Mouse (Mus musculus) gastrocnemius, adult 18-20 months (tissue): ENCODE measurements at regions not wholly inside any gene's neighbourhood (a gene's known extent, or its start where the extent isn't known, plus 50 kb on each side); places are given as distances from the start of the nearest gene placed in this dataset.

Experiments
- DNase-seq: peaks from one replicate; pipeline ENCODE4 v3.0.0; 2021; ENCODE audit warnings: low spot score

DNA sequence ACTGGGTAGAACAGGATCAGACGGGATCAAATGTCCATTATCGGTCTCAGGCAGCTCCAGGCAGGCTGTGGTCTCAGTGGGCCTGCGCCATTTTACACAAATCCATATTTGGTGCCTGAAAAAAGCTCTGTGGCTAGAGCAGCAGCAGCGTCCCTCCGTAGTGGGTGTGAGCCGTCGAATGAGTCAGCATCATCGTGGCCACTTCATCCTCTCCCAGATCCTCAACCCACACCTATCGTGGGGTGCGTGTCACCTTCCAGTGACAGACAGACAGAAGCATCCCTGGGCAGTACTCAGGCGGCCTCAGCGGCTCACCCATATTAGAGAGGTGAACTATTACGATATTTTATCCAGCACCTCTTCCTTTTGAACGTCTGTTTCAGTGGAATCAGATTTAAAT is 233.0 kb upstream of the A430005L14Rik start:
- no peak for DNase-seq

DNA sequence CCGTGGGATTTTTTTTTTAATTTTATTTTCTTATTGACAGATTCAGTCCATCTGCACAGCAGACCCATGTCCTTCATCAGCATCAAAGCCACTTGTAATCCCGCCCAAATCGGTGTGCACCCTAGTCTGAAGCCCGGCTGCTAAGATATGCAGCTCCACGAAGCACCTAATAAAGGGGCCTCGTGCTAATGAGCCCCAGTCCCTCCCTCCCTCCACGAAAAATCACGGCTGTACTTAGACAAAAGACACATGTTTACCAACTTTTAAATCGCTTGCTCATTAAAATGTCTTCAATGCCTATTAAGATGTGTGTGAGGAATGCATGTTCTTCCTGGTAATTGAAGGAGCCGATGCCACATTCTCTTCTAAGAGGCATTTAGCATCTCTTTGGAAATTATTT is 229.8 kb upstream of the A430005L14Rik start:
- no peak for DNase-seq

DNA sequence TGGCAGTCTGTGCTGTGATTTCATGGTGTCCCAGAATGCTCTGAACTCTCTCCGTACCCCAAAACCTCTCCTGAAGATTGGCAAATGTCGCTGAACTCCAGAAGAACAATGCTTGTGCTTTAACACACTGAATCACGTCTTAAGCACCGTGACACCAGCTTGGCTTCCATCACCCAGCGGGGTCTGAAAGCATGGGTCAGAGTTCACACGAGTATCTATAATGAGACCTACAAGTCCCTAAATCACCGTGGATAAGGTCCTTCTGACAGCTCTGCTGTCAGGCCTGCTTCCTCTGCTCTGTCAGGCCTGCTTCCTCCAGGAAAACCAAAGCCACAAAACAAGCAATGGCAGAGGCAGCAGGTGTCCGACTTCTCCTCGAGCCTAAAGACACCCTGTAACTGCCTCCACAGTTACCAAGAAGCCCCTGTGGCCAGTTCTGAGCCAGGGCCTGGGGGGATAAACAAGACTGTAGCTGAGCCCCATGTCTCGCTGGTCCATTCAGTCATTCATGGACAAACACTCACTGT is 229.1 kb upstream of the A430005L14Rik start:
- DNase-seq: no peak

DNA sequence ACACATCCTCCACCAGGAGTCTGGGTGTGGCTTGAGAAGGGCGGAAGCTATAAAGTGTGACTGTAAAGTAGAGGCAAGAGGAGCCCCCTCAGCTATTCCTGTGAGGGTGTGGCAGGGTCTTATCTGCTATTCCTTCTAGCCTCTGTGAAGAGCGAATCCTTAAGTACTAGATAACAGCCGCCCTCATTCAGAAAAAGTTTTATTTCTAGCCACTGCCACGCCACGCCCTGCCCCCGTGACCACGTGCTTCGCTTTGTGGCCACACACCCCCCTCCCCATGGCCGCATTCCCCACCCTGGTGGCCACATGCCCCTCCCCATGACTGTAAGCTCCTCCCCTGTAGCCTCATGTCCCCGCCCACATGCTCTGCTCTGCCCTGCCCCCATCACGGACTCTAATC is 218.9 kb upstream of the A430005L14Rik start:
- no peak for DNase-seq

DNA sequence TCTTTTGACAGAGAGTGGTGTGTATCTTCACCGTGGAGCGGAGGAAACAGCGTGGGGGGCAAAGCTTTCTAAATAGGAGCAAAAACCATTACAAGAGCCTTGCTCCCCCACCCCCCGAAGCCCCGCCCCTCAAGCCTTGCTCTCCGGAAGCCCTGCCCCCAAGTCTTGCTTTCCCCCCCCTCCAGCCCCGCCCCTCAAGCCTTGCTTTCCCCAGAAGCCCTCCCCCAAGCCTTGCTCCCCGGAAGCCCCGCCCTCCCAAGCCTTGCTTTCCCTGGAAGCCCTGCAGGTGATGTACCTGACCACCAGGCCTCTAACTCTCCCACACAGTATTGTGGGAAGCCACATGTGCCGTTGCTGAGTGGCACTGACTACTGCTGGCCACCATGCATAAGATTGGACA is 214.8 kb upstream of the A430005L14Rik start:
- no peak for DNase-seq

DNA sequence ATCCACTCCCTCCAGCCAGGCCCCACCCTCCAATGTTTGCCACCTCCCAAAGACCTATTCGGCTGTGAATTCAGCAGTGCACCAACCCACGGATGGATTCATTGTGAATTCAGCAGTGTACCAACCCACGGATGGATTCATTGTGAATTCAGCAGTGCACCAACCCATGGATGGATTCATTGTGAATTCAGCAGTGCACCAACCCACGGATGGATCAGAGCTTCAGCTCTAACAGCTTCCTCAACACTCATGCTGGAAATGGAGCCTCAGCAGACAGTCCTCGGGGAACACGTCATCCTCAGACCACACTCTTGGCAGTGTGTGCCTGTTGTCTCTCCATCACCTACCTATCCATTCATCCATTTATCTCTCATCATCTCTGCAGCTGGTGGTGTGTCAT is 204.2 kb upstream of the A430005L14Rik start:
- no peak for DNase-seq

DNA sequence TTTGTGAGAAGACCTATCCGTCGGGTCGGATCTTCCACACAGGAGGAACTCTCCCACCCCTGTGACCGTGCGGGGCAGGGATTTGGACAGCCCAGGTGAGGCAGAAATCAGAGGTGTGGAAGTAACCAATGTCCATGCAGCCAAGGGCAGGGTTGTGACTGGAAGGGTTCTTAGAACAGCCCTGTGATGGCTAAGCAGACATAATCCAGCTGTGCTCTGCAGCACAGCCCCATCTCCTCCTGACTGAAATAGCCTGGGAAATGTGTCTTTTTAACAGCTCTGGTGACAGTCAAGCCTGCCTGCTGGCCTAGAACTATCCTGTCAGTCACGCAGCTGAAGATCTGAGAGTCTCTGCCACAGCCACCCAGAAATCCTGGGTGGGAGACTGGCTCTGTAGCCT is 198.7 kb upstream of the A430005L14Rik start:
- no peak for DNase-seq

DNA sequence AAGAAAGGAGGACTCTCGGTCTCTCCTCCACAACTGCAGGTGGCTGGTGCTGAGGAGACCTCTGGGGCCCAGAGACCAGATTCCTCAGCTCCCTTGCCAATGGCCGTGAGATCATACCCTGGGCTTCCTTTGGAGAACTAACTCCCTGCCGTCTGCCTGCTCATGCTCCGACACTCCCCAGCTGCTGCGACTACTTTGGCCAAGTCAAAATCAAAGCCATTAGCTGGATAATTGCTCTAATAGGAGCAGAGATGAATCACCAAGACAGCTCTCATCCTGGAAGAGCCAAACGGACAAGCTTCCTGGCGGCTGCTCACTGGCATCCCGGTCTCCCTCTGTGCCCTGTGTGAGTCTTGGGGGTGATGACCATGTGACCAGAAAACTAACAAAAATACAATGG is 198.3 kb upstream of the A430005L14Rik start:
- DNase-seq: no peak

DNA sequence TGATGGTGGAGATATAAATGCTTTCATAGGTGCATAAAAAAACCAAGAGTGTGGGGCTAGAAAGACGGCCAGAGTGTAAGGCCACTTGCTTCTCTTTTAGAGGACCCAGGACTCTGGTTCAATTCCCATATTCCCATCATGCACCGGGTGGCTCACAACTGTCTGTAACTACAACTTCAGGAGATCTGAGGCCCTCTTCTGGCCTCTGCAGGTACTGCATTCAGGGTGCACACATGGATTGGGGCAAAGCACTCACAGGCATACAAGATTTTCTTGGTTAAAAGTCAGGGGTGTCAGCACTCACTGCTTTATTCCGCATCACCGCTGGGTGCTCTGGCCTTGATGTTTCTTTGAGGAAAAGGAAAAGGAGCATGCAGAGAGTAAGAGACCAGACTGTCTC is 196.1 kb upstream of the A430005L14Rik start:
- no peak for DNase-seq

DNA sequence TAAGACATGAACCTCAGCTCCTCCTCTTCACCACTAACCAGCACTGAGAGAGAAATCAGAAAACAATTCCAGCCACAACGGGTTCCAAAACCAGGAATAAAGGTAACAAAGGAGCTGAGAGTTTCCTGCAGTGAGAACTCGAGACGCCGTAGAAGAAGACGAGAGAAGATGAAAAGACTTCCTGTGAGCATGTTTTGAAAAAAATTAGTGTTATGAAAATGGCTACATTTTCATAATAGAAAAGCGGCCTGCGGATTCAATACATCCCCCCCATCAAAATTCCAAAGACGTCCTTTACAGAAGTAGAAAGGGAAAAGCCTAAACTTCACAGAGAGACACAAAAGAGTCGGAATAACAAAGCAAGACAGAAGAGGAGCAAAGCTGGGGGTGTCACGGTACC is 193.6 kb upstream of the A430005L14Rik start:
- no peak for DNase-seq

DNA sequence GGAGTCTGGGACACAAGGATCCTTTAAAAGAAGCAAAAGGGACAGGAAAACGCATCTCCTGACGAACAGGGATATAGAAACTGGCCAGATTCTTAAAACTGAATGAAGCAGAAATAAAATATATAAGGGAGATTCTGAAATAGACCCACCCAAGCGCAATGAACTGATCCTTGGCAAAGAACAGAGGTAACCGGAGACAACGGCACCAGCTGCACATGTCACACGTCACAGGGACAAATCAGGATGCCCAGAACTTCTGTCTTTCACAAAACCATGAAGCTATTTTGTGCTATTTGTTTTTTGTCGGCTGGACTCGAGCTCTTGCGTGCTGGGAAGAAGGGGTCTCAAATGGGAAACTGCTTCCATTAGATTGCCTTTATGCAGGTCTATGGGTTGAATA is 189.3 kb upstream of the A430005L14Rik start:
- DNase-seq: no peak

DNA sequence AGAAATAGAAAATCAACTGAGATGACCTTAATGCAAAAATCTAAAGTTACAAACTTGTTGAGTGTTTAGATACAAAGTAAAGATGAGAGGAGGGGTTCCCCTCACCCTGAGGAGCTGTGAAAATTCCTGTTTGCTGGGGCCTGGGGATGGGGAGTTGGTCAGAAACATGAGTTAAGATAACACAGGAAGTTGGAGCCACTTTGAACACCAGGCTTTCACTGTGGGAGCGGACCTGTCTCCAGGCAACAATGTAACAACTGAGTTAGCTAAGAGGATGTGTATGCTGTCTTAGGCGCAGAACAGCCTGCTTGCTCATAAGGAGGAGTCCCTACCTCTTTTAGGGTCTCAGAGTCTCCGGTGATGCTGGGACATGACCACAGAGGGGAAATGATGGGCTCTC is 188.7 kb upstream of the A430005L14Rik start:
- no peak for DNase-seq

DNA sequence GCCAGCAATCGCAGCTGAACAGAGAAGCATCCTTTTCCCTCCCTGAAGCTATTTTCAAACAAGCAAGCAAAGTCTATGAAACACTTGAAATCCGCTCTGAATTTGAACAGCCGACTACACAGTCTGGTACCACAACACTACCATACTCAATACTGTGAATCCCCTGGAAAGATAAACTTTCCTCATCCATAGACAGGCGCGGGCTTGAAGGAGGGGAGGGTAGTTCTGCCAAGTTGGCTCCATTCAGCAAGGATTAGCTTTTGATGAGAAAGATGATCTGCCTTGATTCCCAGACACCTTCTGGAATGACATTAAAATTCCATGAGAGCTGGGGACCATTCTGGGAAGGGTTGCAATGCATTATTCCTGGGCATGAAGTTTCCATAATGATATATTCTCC is 186.4 kb upstream of the A430005L14Rik start:
- DNase-seq: no peak

DNA sequence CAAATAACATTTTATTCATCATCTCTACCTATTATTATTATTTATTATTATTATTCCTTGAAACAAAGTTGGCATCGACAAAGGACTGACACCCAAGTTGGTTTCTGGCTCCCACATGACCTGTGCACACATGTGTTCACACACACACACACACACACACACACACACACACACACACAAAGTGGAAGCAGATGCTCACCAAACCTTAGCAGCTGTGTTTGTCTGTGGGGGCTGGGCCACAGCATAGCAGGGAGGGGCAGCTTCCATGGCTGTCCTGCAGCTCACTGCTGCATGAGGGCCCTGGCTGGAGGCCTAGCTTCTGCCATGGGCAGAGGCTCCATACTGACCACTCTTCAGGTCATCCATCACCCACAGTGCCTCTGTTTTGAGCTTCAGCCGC is 176.5 kb upstream of the A430005L14Rik start:
- no peak for DNase-seq

DNA sequence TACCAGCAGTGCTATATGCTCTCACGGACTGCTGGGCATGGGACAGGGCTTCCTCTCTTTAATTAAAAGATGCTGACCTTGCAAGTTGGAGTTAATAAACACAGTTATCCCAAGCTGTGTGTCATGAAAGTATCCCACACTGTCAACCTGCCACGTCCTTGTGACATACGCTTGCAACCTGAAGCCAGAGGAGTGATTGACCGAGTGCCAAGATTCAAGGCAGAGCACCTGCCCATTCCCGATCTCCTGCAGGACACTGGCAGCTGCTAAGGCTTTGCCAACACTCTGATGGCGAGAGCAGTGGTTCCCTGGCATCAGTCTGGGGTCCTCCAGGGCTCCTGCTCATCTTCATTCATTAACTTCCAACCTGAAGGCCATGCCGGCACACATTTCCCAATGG is 175.8 kb upstream of the A430005L14Rik start:
- no peak for DNase-seq

DNA sequence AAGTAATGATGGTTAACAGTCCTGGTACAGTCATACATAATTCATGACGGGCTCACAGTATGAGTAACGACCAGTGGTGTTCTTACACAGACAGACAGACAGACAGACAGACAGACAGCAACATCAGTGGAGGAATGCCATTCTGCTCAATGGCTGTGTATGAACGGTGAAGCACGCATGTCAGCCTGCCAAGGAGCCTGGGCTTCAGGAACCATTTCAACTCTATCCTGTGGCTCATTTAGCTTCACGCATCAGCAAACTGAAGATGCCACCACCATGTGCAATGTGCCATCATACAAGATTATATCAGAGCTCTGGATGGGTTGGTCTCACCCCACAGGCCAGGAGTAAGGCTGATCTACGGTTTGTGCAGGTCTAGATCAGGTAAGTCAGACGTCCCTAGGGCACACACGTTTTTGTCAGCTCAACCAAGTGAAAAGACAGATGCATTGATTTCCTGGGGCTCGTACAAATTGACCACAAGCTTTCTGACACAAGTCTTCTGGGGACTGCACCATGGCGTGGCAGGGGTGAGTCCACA is 175.0 kb upstream of the A430005L14Rik start:
- DNase-seq: no peak

DNA sequence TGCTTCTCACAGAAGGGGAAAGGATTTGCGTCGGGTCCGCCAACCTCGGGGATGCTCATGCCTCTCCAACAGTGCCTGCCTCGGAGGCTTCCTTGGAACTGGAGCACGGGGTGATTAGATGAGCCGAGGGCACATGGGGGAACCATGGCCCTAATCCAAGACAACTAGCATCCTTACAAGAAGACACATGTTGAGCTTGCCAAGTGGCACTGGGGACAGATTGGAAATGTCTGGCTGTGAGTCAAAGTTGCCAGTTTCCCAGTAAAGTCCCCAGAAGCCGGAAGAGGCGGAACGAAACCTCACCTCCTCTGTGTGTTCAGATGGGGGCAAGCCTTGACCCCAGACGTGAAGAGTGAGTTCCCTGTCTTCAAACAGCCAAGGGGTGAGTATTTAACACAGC is 172.6 kb upstream of the A430005L14Rik start:
- no peak for DNase-seq

DNA sequence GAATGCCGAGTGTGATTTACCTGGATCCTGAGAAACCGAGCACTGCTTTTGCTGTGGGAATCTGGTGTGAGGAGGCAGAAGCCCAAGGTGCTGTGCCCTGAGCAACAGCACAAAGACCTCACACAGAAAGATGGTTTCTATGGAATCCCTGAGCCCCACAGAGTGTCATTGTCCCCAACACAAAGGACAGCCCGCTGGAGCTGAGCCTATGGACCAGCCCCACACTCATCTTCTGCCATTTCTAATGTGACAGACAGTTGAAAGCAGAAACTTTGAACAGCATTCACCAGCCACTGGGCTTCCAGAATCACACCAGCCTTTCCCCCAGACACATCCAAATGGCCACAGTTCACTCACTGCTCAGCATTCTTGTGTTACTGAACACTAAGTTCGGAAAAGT is 171.5 kb upstream of the A430005L14Rik start:
- DNase-seq: no peak

DNA sequence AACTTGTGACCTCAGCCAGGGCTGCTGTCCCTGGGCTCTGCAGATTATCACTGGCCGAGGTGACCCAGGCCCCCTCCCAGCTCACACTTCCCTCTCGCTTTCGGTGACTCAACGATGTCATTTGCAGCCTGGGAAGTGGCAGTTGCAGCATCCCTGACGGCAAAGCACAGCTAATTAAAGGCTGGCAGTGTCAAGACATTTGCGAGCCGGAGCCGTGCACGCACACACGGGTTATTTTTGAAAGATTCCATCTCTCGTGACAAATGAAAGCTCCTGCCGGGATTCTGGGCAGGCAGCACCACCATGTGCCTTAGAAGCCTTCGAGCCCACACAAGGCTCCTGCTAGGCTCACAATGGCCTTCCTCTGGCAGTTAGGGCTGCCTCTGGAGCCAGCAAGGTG is 164.7 kb upstream of the A430005L14Rik start:
- no peak for DNase-seq

DNA sequence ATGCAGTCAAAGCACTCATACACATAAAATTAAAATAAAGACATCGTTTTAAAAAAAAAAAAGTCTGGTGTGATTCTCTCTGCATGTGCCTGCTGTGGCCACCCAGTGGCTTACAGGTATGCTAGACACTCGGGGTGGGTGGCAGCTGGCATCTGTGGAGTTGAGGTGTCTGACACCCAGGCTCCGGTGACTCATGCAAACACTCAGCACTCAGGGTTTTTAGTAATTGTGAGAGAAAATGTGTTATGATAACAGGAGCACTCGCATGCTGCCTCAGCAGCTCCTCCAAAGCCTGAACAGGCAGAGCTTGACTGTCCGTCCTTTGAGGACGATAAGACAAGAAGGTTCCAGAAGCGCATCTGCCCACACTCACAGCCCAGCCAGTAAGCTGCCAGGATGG is 159.0 kb upstream of the A430005L14Rik start:
- no peak for DNase-seq

DNA sequence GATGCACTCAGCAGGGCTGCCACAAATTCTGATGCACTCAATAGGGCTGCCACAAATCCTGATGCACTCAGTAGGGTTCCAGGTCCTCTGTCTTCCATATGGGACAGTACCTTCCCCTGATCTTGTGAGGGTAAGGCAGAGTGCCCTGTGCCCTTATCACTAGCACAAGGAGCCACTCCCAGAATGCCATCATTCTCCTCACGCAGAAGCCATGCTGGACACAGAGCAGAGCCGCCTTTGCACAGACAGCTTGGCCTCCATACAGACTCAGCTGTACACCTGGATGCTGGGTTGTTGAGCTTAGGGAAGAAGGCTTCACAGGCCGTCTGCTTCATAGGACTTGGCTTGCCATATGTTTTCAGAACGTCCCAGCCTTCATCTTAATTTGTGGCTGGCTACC is 151.3 kb upstream of the A430005L14Rik start:
- DNase-seq: no peak

DNA sequence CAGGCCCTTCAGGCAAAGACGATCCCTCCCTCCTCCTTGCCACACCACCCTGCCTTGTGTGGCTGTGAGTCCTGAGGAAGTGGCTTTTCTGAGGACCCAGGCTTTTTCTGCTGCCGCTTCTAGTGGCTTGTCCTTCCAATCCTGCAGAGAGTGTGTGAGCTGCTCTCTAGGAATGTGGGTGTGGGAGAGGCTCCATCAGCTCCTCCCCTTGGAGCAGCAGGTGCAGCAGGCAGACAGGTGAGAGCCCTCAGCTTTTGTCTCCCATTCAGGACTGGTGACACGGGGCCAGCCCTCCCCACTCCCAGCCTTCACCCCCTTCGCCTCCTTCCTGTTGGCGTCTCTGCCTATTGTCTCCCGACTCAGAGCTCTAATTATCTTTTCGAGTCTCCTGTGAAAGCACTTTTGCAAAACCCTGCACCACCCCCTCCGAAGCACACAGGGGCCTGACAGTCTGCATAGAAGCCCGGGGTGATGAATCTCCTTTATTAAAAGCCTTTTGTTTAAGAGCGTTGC is 150.8 kb upstream of the A430005L14Rik start:
- DNase-seq: no peak

DNA sequence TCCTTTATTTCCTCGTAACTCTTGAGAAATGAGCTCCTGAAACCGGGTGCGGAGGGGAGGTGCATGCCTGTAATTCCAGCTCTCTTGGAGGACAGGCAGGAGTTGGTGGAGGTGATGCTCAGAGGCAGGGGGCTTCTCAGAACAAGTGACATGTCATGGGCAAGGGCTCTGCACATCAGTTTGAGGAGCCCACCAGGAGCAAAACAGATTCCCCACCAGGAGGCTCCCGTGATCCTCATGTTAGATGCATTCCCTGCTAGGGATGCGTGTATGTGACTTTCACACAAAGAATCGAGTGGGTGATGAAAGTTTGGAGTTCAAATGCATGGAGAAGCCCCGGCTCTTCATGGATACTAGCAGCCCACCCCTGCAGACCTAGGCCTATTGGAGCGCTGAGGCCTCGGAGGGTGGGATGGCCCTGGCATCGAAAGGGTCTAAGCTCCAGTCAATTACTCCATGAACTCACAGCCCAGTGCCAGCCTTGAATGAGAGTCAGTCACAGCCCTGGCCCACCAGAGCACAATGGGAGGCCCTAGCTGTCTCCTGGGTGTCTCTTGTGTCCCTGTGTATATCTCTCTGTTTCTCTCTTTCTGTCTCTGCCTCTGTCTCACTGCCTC is 150.1 kb upstream of the A430005L14Rik start:
- no peak for DNase-seq

DNA sequence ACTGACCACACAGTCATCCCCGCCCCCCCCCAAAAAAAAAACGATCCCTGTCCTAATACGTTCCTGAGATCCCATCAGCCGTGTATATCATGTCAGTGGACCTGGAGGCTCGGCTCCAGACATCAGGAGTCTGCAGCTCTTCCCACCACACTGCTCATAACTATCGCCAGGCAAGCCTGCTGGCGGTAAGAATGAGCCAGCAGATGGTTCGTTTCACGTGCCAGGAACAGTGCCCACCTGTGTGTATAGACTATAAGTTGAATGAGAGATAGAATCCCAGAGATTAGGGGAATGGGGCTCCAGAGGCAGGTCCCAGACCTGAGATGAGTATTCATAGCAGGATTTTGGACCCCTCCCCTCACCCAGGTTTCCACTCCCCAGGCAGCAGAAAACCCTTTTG is 144.2 kb upstream of the A430005L14Rik start:
- no peak for DNase-seq
